Mouse (Mus musculus) right cerebral cortex, postnatal 10 days (tissue): ENCODE results near the gene Cracr2a.

Experiments
- DNase-seq, 2 experiments: peaks; one replicate each; pipeline ENCODE4 v3.0.0; 2021; ENCODE audit warnings: low spot score in 2 of 2

Cracr2a gene

DNA sequence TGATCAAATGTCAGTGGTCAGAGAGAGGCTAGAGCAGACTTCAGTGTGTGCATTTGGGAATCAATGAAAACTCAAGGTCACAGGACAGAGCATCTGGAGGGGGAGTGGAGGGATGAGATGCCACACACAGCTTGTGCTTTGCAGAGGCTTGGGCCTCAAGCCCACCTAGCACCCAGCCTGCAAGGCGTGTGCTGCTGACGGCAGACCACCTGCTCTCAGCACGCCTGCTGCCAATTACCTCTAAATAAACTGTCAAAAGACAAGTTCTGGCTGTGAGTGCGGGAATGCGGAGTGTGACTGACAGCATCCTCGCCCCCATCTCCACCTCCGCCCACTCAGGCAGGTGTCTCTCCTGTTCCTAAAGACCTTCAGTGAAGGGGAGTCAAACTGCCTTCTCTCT, 131.2 kb downstream of the Cracr2a start:
- DNase-seq: peak; percentile 54 to 67

DNA sequence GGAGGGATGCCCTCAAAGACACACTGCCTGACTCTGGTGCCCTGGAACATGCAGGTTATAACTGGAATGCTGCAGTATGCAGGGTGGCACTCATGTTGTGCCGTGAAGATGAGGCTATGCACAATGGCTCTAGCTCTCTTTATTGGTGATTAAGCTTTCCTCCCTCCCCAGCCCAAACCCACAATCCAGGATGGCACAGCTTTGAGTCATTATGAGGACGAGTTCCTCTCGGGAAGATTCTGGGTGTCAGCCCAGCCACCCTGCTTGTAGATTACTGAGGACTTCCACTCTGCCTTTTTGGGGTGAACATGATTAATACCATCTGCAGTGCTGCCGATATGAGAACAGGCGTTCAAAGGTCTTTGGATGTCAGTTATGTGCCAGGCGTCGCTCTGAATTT, 132.5 kb downstream of the Cracr2a start:
- DNase-seq: no peak

DNA sequence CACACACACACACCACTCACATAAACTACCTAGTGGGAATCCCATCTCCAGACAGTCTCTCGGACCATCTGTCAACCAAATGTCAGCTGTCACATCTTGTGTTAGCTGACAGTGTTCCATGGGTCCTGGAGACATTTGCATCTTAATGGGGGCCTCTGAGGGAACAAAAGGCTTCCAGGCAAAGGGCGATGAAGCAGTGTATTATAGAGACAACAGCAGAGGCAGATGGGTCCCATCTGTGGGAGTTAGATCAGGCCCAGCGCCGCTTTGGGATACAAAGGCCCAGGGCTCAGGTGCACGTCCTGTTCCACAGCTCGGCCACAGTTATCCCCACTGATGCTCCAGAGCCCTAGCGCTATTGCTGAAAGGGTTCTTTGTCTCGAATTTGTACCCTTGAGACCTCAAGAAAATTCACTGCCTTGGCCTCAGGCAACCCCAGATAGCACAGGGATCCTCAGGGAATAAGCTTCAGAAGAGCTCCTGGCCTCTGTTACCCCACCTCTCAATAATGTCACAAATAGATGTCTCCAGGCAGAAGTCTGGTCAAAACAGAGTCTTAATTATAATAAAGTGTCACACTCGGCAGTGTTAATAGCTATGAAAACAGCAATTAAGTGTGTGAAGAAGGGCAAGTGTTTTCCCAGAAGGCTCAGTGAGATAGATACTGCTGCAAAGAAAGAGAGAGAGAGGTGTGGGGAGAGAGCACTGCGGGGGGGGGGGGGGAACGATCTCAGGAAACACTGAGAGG, 140.1 kb downstream of the Cracr2a start:
- no peak for DNase-seq

DNA sequence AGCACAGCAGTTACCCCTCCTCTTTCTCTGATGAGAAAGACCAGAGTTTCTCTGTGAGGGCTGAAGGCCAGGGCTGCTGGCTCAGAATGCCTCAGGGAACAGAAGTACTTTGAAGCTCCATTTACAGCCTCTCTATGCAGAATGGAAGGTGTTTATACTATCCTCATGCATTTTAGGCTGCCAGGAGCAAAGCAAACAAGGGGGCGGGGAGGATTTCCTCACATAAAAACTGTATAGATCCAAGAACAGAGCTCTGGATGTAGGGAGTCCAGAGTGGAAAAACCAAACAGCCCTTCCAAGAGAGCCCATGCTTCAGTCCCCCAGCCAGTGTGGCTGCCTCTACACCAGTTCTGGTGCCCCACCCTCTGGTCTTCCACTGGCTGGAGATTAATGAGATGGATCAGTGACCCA, 147.1 kb downstream of the Cracr2a start:
- DNase-seq: no peak

DNA sequence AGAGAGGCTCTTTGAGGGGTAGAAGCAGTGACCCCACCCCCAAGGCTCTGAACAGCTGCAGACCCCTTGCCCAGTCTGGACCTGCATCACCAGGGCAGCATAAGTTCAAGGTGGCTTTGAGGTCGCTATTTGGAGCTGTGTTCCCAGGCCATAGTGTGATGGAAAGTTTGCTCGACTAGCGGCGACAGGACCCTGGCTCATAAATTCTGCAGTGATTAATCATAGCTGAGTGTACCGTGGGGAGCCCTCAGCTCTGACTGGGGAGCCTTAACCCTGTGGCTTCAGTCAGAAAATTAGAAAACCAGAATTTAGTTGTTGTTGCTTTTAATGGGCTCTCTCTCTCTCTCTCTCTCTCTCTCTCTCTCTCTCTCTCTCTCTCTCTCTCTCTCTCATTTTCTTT, 153.8 kb downstream of the Cracr2a start:
- no peak for DNase-seq

DNA sequence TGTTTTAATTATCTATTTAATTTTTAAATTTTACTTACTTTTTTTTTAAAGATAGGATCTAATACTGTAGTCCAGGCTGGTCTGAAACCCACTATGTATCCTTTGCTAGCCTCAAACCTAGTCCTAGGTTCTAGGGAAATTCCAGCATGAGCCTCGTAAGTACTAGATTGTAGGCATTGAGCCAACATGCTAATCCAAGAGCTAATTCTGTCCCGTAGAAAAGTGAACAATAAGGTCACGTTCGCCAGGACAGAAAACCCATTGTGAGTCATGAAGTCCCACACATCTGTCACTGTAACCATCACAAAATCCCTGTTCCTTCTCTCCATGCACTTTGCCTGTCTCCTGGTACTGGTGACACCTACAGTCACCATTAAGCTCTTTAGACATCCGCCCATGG, 154.3 kb downstream of the Cracr2a start:
- no peak for DNase-seq

DNA sequence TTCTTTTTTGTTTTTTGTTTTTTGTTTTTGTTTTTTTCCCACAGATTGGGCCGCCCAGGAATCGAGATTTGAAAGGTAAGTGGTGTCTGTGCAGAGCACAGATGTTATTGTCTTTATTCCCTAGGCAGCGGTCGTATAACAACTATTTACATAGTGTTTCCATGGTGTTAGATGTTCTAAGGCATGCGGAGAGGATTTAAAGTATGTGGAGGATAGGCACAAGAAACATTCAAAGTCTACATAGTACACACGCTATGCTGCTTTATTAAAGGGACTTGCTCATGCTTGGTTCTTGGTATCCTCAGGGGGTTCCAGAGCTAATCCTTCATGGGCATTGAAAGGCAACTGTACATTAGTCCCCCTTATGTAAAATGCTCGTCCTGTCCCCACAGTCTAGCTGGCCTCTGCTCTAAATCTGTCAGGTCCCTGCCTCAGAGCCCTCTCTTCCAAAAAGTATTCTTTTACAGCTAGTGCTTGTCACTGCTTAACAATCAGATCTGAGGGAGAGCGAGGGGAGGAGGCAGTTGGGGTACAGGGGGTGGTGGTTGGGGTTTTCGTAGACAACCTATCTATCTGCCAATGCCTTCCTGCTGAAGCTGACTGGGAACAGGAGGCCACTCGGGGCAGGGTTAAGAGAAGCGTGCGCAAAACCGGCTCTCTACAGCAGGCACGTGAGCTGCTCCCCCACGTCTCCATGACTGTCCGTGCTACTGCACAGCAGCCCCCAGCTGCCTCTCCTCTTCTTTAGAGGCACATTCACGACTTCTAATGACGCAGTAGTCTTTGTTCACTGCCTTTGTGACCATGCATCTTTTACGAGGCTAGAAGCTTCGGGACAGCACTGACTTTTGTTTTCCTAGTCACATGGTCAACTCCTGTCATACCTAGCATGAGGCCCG, 156.3 kb downstream of the Cracr2a start:
- DNase-seq: no peak

DNA sequence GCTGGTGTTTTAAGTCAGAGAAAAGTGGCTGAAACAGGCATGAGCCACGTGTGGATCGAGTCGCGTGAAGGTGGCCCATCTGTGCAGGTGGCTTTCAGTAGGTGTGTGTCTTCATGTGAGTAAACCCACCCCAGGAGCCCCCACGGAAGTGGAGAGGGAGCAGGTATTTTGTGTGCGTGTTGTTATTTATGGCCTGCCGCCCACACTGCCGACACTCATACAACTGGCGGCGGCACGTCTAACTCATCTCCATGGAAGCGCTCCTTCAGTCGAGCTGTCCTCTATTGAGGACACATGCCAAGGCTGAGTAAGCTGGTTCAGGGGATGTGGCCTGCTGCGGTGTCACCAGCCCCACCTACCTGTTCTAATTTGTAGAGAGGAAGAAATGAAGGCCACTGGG, 158.7 kb downstream of the Cracr2a start:
- peak; percentile 57 to 75 for DNase-seq

DNA sequence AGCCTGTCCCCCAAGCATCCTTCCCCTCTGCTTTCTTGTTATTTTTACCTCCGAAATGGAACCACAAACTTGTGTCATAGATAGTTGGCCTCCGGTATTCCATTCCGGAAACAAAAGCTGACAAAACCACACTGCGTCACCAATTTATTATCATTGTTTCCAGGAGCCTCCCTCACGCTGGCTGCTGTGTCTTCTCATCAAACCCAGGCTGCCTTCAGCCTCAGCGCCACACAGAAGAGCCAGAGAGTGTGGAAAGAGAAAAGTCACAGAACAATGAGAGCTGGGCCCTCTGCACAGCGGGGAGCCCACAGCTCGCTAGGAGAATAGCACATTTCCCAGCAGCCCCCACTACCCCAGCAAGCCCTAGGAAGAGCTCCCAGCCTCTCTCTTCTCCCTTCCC, 162.0 kb downstream of the Cracr2a start:
- no peak for DNase-seq
